ENCODE assay signal across 9 mouse cellular contexts in genomic region chr2:150643726-150644415, GRCm38 (mm10). TPM values are rescaled to one million over a fixed set of nuclear protein-coding genes. Genes with fewer than 3 reads are reported as not detected.
A peak's percentile ranks its signal among the peaks of the same experiment; 100 is the strongest.
DNase-seq lines count a peak whose midpoint lies in the region; ATAC-seq and TF ChIP-seq lines count a peak whose summit lies in the region.
"Had no signal": no experiment of that assay in that cellular context is flagged by ENCODE, and none has a peak within 500 bp of the region (broad histone marks: within the 10 kb centered on the region; RNA-seq: fewer than 3 reads in every experiment).

No protein-coding gene starts in this region.

- no peak for TF ChIP-seq CTCF in hindbrain, postnatal 0 days (IDR thresholded peaks at IDR 0.05; ENCODE audit: low read depth)

- 43% methylated on average over 8 of the region's 8 CpGs for WGBS in embryonic facial prominence, embryonic 10.5 days
- 24% methylated on average over 8 of the region's 8 CpGs for WGBS in hindbrain, postnatal 0 days

- no peak overlapping the region for H3K4me3 ChIP-seq in embryonic facial prominence, embryonic 10.5 days
- H3K4me3 ChIP-seq in hindbrain, postnatal 0 days (ENCODE audit: low read length) = no peak overlapping the region

- peak; percentile 100 for ATAC-seq in hindbrain, postnatal 0 days

- H3K4me2 ChIP-seq in hindbrain, postnatal 0 days (ENCODE audit: low read depth, low read length) = peak overlapping the region; percentile 27

- 0 out of 2 replicates have a peak overlapping the region, but pooled peaks have one; percentile 5 for H3K9ac ChIP-seq in hindbrain, postnatal 0 days (replicated peaks; ENCODE audit: low read length)

- DNase-seq in brain, embryonic 18.5 days (ENCODE audit: low read depth, low spot score) = peak; percentile 81
- DNase-seq in embryonic facial prominence, embryonic 10.5 days (ENCODE audit: low spot score) = peak; percentile 70
- peak; percentile 91 for DNase-seq in hindbrain, postnatal 0 days (ENCODE audit: low spot score)
- peak; percentile 82 for DNase-seq in mesoderm, embryonic 11.5 days (ENCODE audit: low read depth, low spot score)
- DNase-seq in urinary bladder, postnatal 14 days (ENCODE audit: low spot score) = no peak
- DNase-seq in thymus, postnatal 36 days = no peak
- DNase-seq in spleen, postnatal 10 days (ENCODE audit: low spot score in 2 of 2) = no peak
- no peak for DNase-seq in MN1 (ENCODE audit: low spot score)

- 0 out of 2 replicates have a peak, but pooled peaks cover 3% of the 10 kb centered on the region for H3K9me3 ChIP-seq in embryonic facial prominence, embryonic 10.5 days
- H3K9me3 ChIP-seq in hindbrain, postnatal 0 days (ENCODE audit: low read length) = no peaks in the 10 kb centered on the region

- H3K4me1 ChIP-seq in embryonic facial prominence, embryonic 10.5 days = peaks cover 4% of the 10 kb centered on the region; the same call in 1 of the 2 replicates
- H3K4me1 ChIP-seq in hindbrain, postnatal 0 days (ENCODE audit: insufficient read depth, low read length) = peaks cover 9% of the 10 kb centered on the region; the same call in 1 of the 2 replicates

- H3K36me3 ChIP-seq in embryonic facial prominence, embryonic 10.5 days (replicated peaks) = no peaks in the 10 kb centered on the region
- no peaks in the 10 kb centered on the region for H3K36me3 ChIP-seq in hindbrain, postnatal 0 days (ENCODE audit: insufficient read depth, low read length)

- H3K27ac ChIP-seq in embryonic facial prominence, embryonic 10.5 days (replicated peaks) = peak overlapping the region; percentile 83
- H3K27ac ChIP-seq in hindbrain, postnatal 0 days = peak overlapping the region; percentile 88
- H3K27ac ChIP-seq: kidney, postnatal 0 days had no signal

- no peaks in the 10 kb centered on the region for H3K27me3 ChIP-seq in embryonic facial prominence, embryonic 10.5 days (replicated peaks; ENCODE audit: low read depth, poor library complexity, severe bottlenecking)
- H3K27me3 ChIP-seq in hindbrain, postnatal 0 days (ENCODE audit: insufficient read depth, low read length) = no peaks in the 10 kb centered on the region

RNA-seq across cellular contexts. Expression of gene Acss1, which starts 24.4 kb away (rescaled TPM):
- 7.8 and 9.3 TPM in 2 replicates for polyA plus RNA-seq in embryonic facial prominence, embryonic 10.5 days (2016; fragmentation: Nextera tagmentation; extraction: Ambion mirVana)
- 33.0 and 43.5 TPM in 2 replicates for total RNA-seq in hindbrain, postnatal 0 days (2014; rRNA removed)
- polyA plus RNA-seq in hindbrain, postnatal 0 days (2015; fragmentation: Nextera tagmentation; extraction: Ambion mirVana) = 17.0 and 17.6 TPM in 2 replicates

RNA-seq across cellular contexts. Expression of gene Apmap, which starts 35.5 kb away (rescaled TPM):
- polyA plus RNA-seq in embryonic facial prominence, embryonic 10.5 days (2016; fragmentation: Nextera tagmentation; extraction: Ambion mirVana) = 27.9 and 31.5 TPM in 2 replicates
- total RNA-seq in hindbrain, postnatal 0 days (2014; rRNA removed) = 31.1 and 32.6 TPM in 2 replicates
- polyA plus RNA-seq in hindbrain, postnatal 0 days (2015; fragmentation: Nextera tagmentation; extraction: Ambion mirVana) = 55.6 and 61.6 TPM in 2 replicates

RNA-seq across cellular contexts. Expression of gene Vsx1, which starts 45.3 kb away (rescaled TPM):
- 0.04 and 0.23 TPM in 2 replicates for polyA plus RNA-seq in embryonic facial prominence, embryonic 10.5 days (2016; fragmentation: Nextera tagmentation; extraction: Ambion mirVana)
- 0.26 TPM in 1 of 2 replicates, not detected in the other for total RNA-seq in hindbrain, postnatal 0 days (2014; rRNA removed)
- polyA plus RNA-seq in hindbrain, postnatal 0 days (2015; fragmentation: Nextera tagmentation; extraction: Ambion mirVana) = 0.10 and 0.13 TPM in 2 replicates
- polyA plus RNA-seq: kidney, postnatal 0 days had no signal

Comparison
In these comparisons a context has a peak if more than half of its experiments do, and no peak if none do; other contexts are left out.
1. DNase-seq: peak in brain, embryonic 18.5 days (single experiment), embryonic facial prominence, embryonic 10.5 days (single experiment), hindbrain, postnatal 0 days (single experiment) and mesoderm, embryonic 11.5 days (single experiment); none in urinary bladder, postnatal 14 days (single experiment), thymus, postnatal 36 days (0 of 2), spleen, postnatal 10 days (0 of 2) and MN1 (single experiment).